8 mouse cellular contexts compared by ENCODE assay signal in genomic region chr2:31469480-31469879, GRCm38 (mm10). TPM values are rescaled to one million over a fixed set of nuclear protein-coding genes. Genes with fewer than 3 reads are reported as not detected.
DNase-seq lines count a peak whose midpoint lies in the region; ATAC-seq and TF ChIP-seq lines count a peak whose summit lies in the region.

No protein-coding gene starts in this region.

- H3K4me1 ChIP-seq in kidney, adult 2 months (ENCODE audit: control insufficient read depth, insufficient read depth, low read length) = peaks cover 7% of the 10 kb centered on the region; the same call in 1 of the 2 replicates
- H3K4me1 ChIP-seq in embryonic fibroblast, embryonic 13.5 days (ENCODE audit: control insufficient read depth, insufficient read depth, low read length) = no peaks in the 10 kb centered on the region
- H3K4me1 ChIP-seq in kidney, postnatal 0 days (replicated peaks; ENCODE audit: insufficient read depth, low read length) = peaks cover 13% of the 10 kb centered on the region; the same call in 1 of the 2 replicates
- peaks cover 18% of the 10 kb centered on the region for H3K4me1 ChIP-seq in neural tube, embryonic 12.5 days

- H3K4me2 ChIP-seq in kidney, postnatal 0 days (ENCODE audit: low read length) = peak overlapping the region; percentile 88
- H3K4me2 ChIP-seq in neural tube, embryonic 12.5 days (replicated peaks) = peak overlapping the region; percentile 87

- TF ChIP-seq POLR2A in kidney, adult 2 months (IDR thresholded peaks at IDR 0.05; ENCODE audit: low read depth, low read length) = no peak
- no peak for TF ChIP-seq POLR2A in embryonic fibroblast, embryonic 13.5 days (IDR thresholded peaks at IDR 0.05; ENCODE audit: low read depth, low read length)

- peak; percentile 87 for DNase-seq in kidney, adult 2 months
- DNase-seq in kidney, adult 18-20 months = no peak
- no peak for DNase-seq in kidney, postnatal 0 days (ENCODE audit: low spot score)
- DNase-seq in thymus, postnatal 25 days = no peak

- H3K36me3 ChIP-seq in kidney, adult 2 months (ENCODE audit: control insufficient read depth, insufficient read depth, low read length) = peaks cover 2% of the 10 kb centered on the region; the same call in 1 of the 2 replicates
- no peaks in the 10 kb centered on the region for H3K36me3 ChIP-seq in kidney, postnatal 0 days (ENCODE audit: insufficient read depth, low read length)
- H3K36me3 ChIP-seq in neural tube, embryonic 12.5 days = no peaks in the 10 kb centered on the region

- peak overlapping the region; percentile 59 for H3K4me3 ChIP-seq in kidney, adult 2 months (ENCODE audit: insufficient read depth, low read depth, low read length)
- no peak overlapping the region for H3K4me3 ChIP-seq in embryonic fibroblast, embryonic 13.5 days (ENCODE audit: insufficient read depth, low read length)
- peak overlapping the region; percentile 43 for H3K4me3 ChIP-seq in kidney, postnatal 0 days (replicated peaks; ENCODE audit: low read depth, low read length)
- H3K4me3 ChIP-seq in neural tube, embryonic 12.5 days = peak overlapping the region; percentile 38; the same call in 1 of the 2 replicates

- no peaks in the 10 kb centered on the region for H3K27me3 ChIP-seq in kidney, adult 2 months (replicated peaks; ENCODE audit: control insufficient read depth, insufficient read depth, low read length)
- H3K27me3 ChIP-seq in kidney, postnatal 0 days (ENCODE audit: insufficient read depth, low read length) = no peaks in the 10 kb centered on the region
- peaks cover 58% of the 10 kb centered on the region for H3K27me3 ChIP-seq in neural tube, embryonic 12.5 days (replicated peaks)

- ATAC-seq in kidney, postnatal 0 days (replicated peaks; ENCODE audit: low FRiP score, low read depth) = no peak; the same call in 1 of the 2 replicates
- no peak for ATAC-seq in neural tube, embryonic 12.5 days (ENCODE audit: low FRiP score, low read depth)
- no peak for ATAC-seq in CD4-positive, CD25-positive, alpha-beta regulatory T cell, adult 4 months
- no peak for ATAC-seq in activated CD4-positive, CD25-positive, alpha-beta regulatory T cell, adult 4 months

- TF ChIP-seq CTCF in kidney, adult 2 months (conservative IDR thresholded peaks at IDR 0.05; ENCODE audit: insufficient read depth, insufficient read length, low read depth, low read length) = no peak
- no peak for TF ChIP-seq CTCF in embryonic fibroblast, embryonic 13.5 days (IDR thresholded peaks at IDR 0.05; ENCODE audit: borderline replicate concordance, insufficient read depth, low read length)
- no peak for TF ChIP-seq CTCF in kidney, postnatal 0 days (IDR thresholded peaks at IDR 0.05; ENCODE audit: low read depth)

- no peak overlapping the region for H3K9ac ChIP-seq in kidney, postnatal 0 days (ENCODE audit: low read depth, low read length)
- no peak overlapping the region for H3K9ac ChIP-seq in neural tube, embryonic 12.5 days

- no peaks in the 10 kb centered on the region for H3K9me3 ChIP-seq in kidney, postnatal 0 days (replicated peaks; ENCODE audit: low read length)
- H3K9me3 ChIP-seq in neural tube, embryonic 12.5 days = no peaks in the 10 kb centered on the region

- peak overlapping the region; percentile 47 for H3K27ac ChIP-seq in kidney, adult 2 months (ENCODE audit: insufficient read depth, low read depth, low read length)
- H3K27ac ChIP-seq in embryonic fibroblast, embryonic 13.5 days (ENCODE audit: insufficient read depth, low read length) = 0 out of 2 replicates have a peak overlapping the region, but pooled peaks have one; percentile 3
- peak overlapping the region; percentile 28; the same call in 1 of the 2 replicates for H3K27ac ChIP-seq in kidney, postnatal 0 days
- no peak overlapping the region for H3K27ac ChIP-seq in neural tube, embryonic 12.5 days

- WGBS in kidney, adult 2 months = 41% methylated on average over 7 of the region's 7 CpGs
- WGBS in kidney, postnatal 0 days = 25% methylated on average over 7 of the region's 7 CpGs
- 25% methylated on average over 7 of the region's 7 CpGs for WGBS in neural tube, embryonic 12.5 days

RNA-seq across cellular contexts. Expression of gene Ass1, which starts 0.5 kb away (rescaled TPM):
- polyA plus RNA-seq in kidney, adult 2 months (2012; rRNA removed) = 2,247 and 2,656 TPM in 2 replicates
- 212 and 308 TPM in 2 replicates for polyA plus RNA-seq in embryonic fibroblast, embryonic 13.5 days (2011; ENCODE audit: insufficient read length, low read depth, missing spikeins)
- polyA plus RNA-seq in kidney, postnatal 0 days (2015; fragmentation: Nextera tagmentation; extraction: Ambion mirVana) = 319 and 427 TPM in 2 replicates
- 27.3 and 33.0 TPM in 2 replicates for polyA plus RNA-seq in neural tube, embryonic 12.5 days (2016; fragmentation: Nextera tagmentation; extraction: Ambion mirVana)
- 100 to 1,000 TPM; 415 to 537 TPM for polyA plus RNA-seq in CD4-positive, CD25-positive, alpha-beta regulatory T cell, adult 4 months (2017; shearing (Covaris generic))
- polyA plus RNA-seq in activated CD4-positive, CD25-positive, alpha-beta regulatory T cell, adult 4 months (2017; shearing (Covaris generic)) = 100 to 1,000 TPM; 445 to 470 TPM
